Comparison of ENCODE assay signal across 15 mouse cellular contexts in genomic region chr2:168199476-168199875, GRCm38 (mm10). TPM values are rescaled to one million over a fixed set of nuclear protein-coding genes. Genes with fewer than 3 reads are reported as not detected.
DNase-seq lines count a peak whose midpoint lies in the region; ATAC-seq lines count a peak whose summit lies in the region.
"Had no signal": no experiment of that assay in that cellular context is flagged by ENCODE, and none has a peak within 500 bp of the region (broad histone marks: within the 10 kb centered on the region; RNA-seq: fewer than 3 reads in every experiment).

No protein-coding gene starts in this region.

- no peak overlapping the region for H3K27ac ChIP-seq in heart, embryonic 11.5 days (ENCODE audit: low read depth, low read length)
- no peak overlapping the region; the same call in 1 of the 2 replicates for H3K27ac ChIP-seq in kidney, embryonic 14.5 days (ENCODE audit: low read depth, low read length)
- no peak overlapping the region for H3K27ac ChIP-seq in midbrain, embryonic 14.5 days (replicated peaks; ENCODE audit: low read depth, low read length)
- H3K27ac ChIP-seq in midbrain, embryonic 10.5 days (replicated peaks) = no peak overlapping the region
- H3K27ac ChIP-seq in stomach, embryonic 14.5 days (ENCODE audit: low read length) = no peak overlapping the region
- H3K27ac ChIP-seq: heart, adult 2 months had no signal

- WGBS in heart, embryonic 11.5 days (ENCODE audit: insufficient replicate concordance) = 84% methylated on average over 4 of the region's 4 CpGs
- 86% methylated on average over 4 of the region's 4 CpGs for WGBS in kidney, embryonic 14.5 days
- WGBS in midbrain, embryonic 14.5 days = 88% methylated on average over 4 of the region's 4 CpGs
- 91% methylated on average over 4 of the region's 4 CpGs for WGBS in midbrain, embryonic 10.5 days
- 78% methylated on average over 4 of the region's 4 CpGs for WGBS in stomach, embryonic 14.5 days

- peaks cover 38% of the 10 kb centered on the region for H3K4me1 ChIP-seq in heart, embryonic 11.5 days (ENCODE audit: control insufficient read depth, insufficient read depth, low read length)
- H3K4me1 ChIP-seq in kidney, embryonic 14.5 days (ENCODE audit: control insufficient read depth, insufficient read depth, low read length) = peaks cover 42% of the 10 kb centered on the region
- H3K4me1 ChIP-seq in midbrain, embryonic 14.5 days (ENCODE audit: control insufficient read depth, insufficient read depth, low read length) = peaks cover 68% of the 10 kb centered on the region
- peaks cover 48% of the 10 kb centered on the region for H3K4me1 ChIP-seq in midbrain, embryonic 10.5 days
- peaks cover 55% of the 10 kb centered on the region for H3K4me1 ChIP-seq in stomach, embryonic 14.5 days (ENCODE audit: control insufficient read depth, insufficient read depth, low read length)

- no peaks in the 10 kb centered on the region for H3K27me3 ChIP-seq in heart, embryonic 11.5 days (ENCODE audit: control insufficient read depth, insufficient read depth, low read length)
- no peaks in the 10 kb centered on the region for H3K27me3 ChIP-seq in kidney, embryonic 14.5 days (ENCODE audit: control insufficient read depth, insufficient read depth, low read length)
- no peaks in the 10 kb centered on the region for H3K27me3 ChIP-seq in midbrain, embryonic 14.5 days (ENCODE audit: control insufficient read depth, insufficient read depth, low read length)
- H3K27me3 ChIP-seq in midbrain, embryonic 10.5 days (ENCODE audit: low read depth, poor library complexity, severe bottlenecking) = no peaks in the 10 kb centered on the region
- no peaks in the 10 kb centered on the region for H3K27me3 ChIP-seq in stomach, embryonic 14.5 days (ENCODE audit: control insufficient read depth, insufficient read depth, low read length)

- ATAC-seq in heart, embryonic 11.5 days (replicated peaks; ENCODE audit: insufficient number of reproducible peaks, low FRiP score, low TSS enrichment) = no peak
- no peak for ATAC-seq in kidney, embryonic 14.5 days (ENCODE audit: low FRiP score, low TSS enrichment)
- no peak for ATAC-seq in midbrain, embryonic 14.5 days (ENCODE audit: low FRiP score, low TSS enrichment)
- ATAC-seq in stomach, embryonic 14.5 days (ENCODE audit: insufficient number of reproducible peaks, insufficient read depth, low FRiP score, low read depth) = no peak
- ATAC-seq: activated CD4-positive, CD25-positive, alpha-beta regulatory T cell, adult 4 months had no signal

- no peaks in the 10 kb centered on the region; the same call in 1 of the 2 replicates for H3K9me3 ChIP-seq in heart, embryonic 11.5 days (replicated peaks; ENCODE audit: control insufficient read depth, low read length)
- 0 out of 2 replicates have a peak, but pooled peaks cover 3% of the 10 kb centered on the region for H3K9me3 ChIP-seq in kidney, embryonic 14.5 days (ENCODE audit: control insufficient read depth, low read length)
- no peaks in the 10 kb centered on the region for H3K9me3 ChIP-seq in midbrain, embryonic 14.5 days (ENCODE audit: control insufficient read depth, low read length)
- 0 out of 2 replicates have a peak, but pooled peaks cover 5% of the 10 kb centered on the region for H3K9me3 ChIP-seq in midbrain, embryonic 10.5 days (replicated peaks)
- H3K9me3 ChIP-seq in stomach, embryonic 14.5 days (ENCODE audit: control insufficient read depth, low read depth, low read length) = no peaks in the 10 kb centered on the region

- H3K9ac ChIP-seq in heart, embryonic 11.5 days (ENCODE audit: low read depth, low read length) = no peak overlapping the region
- H3K9ac ChIP-seq in kidney, embryonic 14.5 days (ENCODE audit: low read depth, low read length) = 0 out of 2 replicates have a peak overlapping the region, but pooled peaks have one; percentile 12
- no peak overlapping the region for H3K9ac ChIP-seq in midbrain, embryonic 14.5 days (replicated peaks; ENCODE audit: low read length)
- no peak overlapping the region for H3K9ac ChIP-seq in stomach, embryonic 14.5 days (replicated peaks; ENCODE audit: low read depth, low read length)

- H3K36me3 ChIP-seq in heart, embryonic 11.5 days (ENCODE audit: control insufficient read depth, insufficient read depth, low read length) = peaks cover 4% of the 10 kb centered on the region
- H3K36me3 ChIP-seq in kidney, embryonic 14.5 days (ENCODE audit: control insufficient read depth, insufficient read depth, low read length) = peaks cover 52% of the 10 kb centered on the region
- peaks cover 21% of the 10 kb centered on the region for H3K36me3 ChIP-seq in midbrain, embryonic 14.5 days (ENCODE audit: control insufficient read depth, insufficient read depth, low read length)
- H3K36me3 ChIP-seq in midbrain, embryonic 10.5 days = peaks cover 92% of the 10 kb centered on the region
- peaks cover 22% of the 10 kb centered on the region; the same call in 1 of the 2 replicates for H3K36me3 ChIP-seq in stomach, embryonic 14.5 days (ENCODE audit: control insufficient read depth, insufficient read depth, low read length)

- DNase-seq in heart, adult 18-20 months = no peak
- DNase-seq in kidney, adult 8-10 months = no peak
- no peak for DNase-seq in midbrain, embryonic 14.5 days
- DNase-seq in midbrain, embryonic 10.5 days (ENCODE audit: low spot score) = no peak
- no peak for DNase-seq in urinary bladder, adult 2 months (ENCODE audit: low spot score)
- DNase-seq: B cell, adult 2 months; cerebellum, adult 18-20 months; heart, adult 2 months; lung, postnatal 14 days; thymus, postnatal 4 days had no signal

- peak overlapping the region; percentile 0; the same call in 1 of the 2 replicates for H3K4me2 ChIP-seq in heart, embryonic 11.5 days
- 0 out of 2 replicates have a peak overlapping the region, but pooled peaks have one; percentile 8 for H3K4me2 ChIP-seq in kidney, embryonic 14.5 days (replicated peaks; ENCODE audit: low read depth, low read length)
- H3K4me2 ChIP-seq in midbrain, embryonic 14.5 days (ENCODE audit: low read length) = 0 out of 2 replicates have a peak overlapping the region, but pooled peaks have one; percentile 17
- H3K4me2 ChIP-seq in stomach, embryonic 14.5 days (replicated peaks; ENCODE audit: low read depth, low read length) = 0 out of 2 replicates have a peak overlapping the region, but pooled peaks have one; percentile 16

- no peak overlapping the region for H3K4me3 ChIP-seq in heart, embryonic 11.5 days (ENCODE audit: low read depth, low read length)
- no peak overlapping the region for H3K4me3 ChIP-seq in kidney, embryonic 14.5 days (ENCODE audit: low read length)
- H3K4me3 ChIP-seq in midbrain, embryonic 14.5 days (replicated peaks; ENCODE audit: low read depth, low read length) = no peak overlapping the region
- no peak overlapping the region for H3K4me3 ChIP-seq in midbrain, embryonic 10.5 days
- no peak overlapping the region for H3K4me3 ChIP-seq in stomach, embryonic 14.5 days (ENCODE audit: low read depth, low read length)
- H3K4me3 ChIP-seq: heart, adult 2 months had no signal

RNA-seq across cellular contexts. Expression of gene Adnp, which starts 7.4 kb away (rescaled TPM):
- polyA plus RNA-seq in heart, embryonic 11.5 days (2014; fragmentation: Nextera tagmentation; extraction: Ambion mirVana) = 5.5 and 6.1 TPM in 2 replicates
- 10 to 100 TPM; 29.3 to 29.4 TPM for total RNA-seq in heart, adult 18-20 months (2021)
- polyA plus RNA-seq in kidney, embryonic 14.5 days (2014; fragmentation: Nextera tagmentation; extraction: Ambion mirVana) = 3.8 and 4.0 TPM in 2 replicates
- 4.5 and 5.8 TPM in 2 replicates for polyA plus RNA-seq in midbrain, embryonic 14.5 days (2014; fragmentation: Nextera tagmentation; extraction: Ambion mirVana)
- 1.7 and 2.5 TPM in 2 replicates for polyA plus RNA-seq in midbrain, embryonic 10.5 days (2016; fragmentation: Nextera tagmentation; extraction: Ambion mirVana)
- polyA plus RNA-seq in stomach, embryonic 14.5 days (2014; fragmentation: Nextera tagmentation; extraction: Ambion mirVana) = 4.1 and 4.9 TPM in 2 replicates
- 22.3 and 22.4 TPM in 2 replicates for polyA plus RNA-seq in urinary bladder, adult 2 months (2012; rRNA removed)
- total RNA-seq: monocyte, adult 5-6 weeks had no signal

RNA-seq across cellular contexts. Expression of gene Gm20716, which starts 30.7 kb away (rescaled TPM):
- polyA plus RNA-seq in heart, embryonic 11.5 days (2014; fragmentation: Nextera tagmentation; extraction: Ambion mirVana) = 17.2 and 19.4 TPM in 2 replicates
- total RNA-seq in heart, adult 18-20 months (2021) = 10 to 100 TPM; 14.2 to 21.2 TPM
- polyA plus RNA-seq in kidney, embryonic 14.5 days (2014; fragmentation: Nextera tagmentation; extraction: Ambion mirVana) = 29.9 and 35.7 TPM in 2 replicates
- polyA plus RNA-seq in midbrain, embryonic 14.5 days (2014; fragmentation: Nextera tagmentation; extraction: Ambion mirVana) = 35.8 and 35.9 TPM in 2 replicates
- 17.2 and 18.1 TPM in 2 replicates for polyA plus RNA-seq in midbrain, embryonic 10.5 days (2016; fragmentation: Nextera tagmentation; extraction: Ambion mirVana)
- 29.9 and 31.9 TPM in 2 replicates for polyA plus RNA-seq in stomach, embryonic 14.5 days (2014; fragmentation: Nextera tagmentation; extraction: Ambion mirVana)
- polyA plus RNA-seq in urinary bladder, adult 2 months (2012; rRNA removed) = 30.3 and 39.7 TPM in 2 replicates

RNA-seq across cellular contexts. Expression of gene Dpm1, which starts 30.9 kb away (rescaled TPM):
- 74.5 and 85.1 TPM in 2 replicates for polyA plus RNA-seq in heart, embryonic 11.5 days (2014; fragmentation: Nextera tagmentation; extraction: Ambion mirVana)
- 10 to 100 TPM; 79.1 to 87.3 TPM for total RNA-seq in heart, adult 18-20 months (2021)
- polyA plus RNA-seq in kidney, embryonic 14.5 days (2014; fragmentation: Nextera tagmentation; extraction: Ambion mirVana) = 82.3 and 84.0 TPM in 2 replicates
- polyA plus RNA-seq in midbrain, embryonic 14.5 days (2014; fragmentation: Nextera tagmentation; extraction: Ambion mirVana) = 61.1 and 75.4 TPM in 2 replicates
- polyA plus RNA-seq in midbrain, embryonic 10.5 days (2016; fragmentation: Nextera tagmentation; extraction: Ambion mirVana) = 86.0 and 88.9 TPM in 2 replicates
- polyA plus RNA-seq in stomach, embryonic 14.5 days (2014; fragmentation: Nextera tagmentation; extraction: Ambion mirVana) = 82.3 and 102 TPM in 2 replicates
- 14.9 and 19.4 TPM in 2 replicates for polyA plus RNA-seq in urinary bladder, adult 2 months (2012; rRNA removed)

RNA-seq across cellular contexts. Expression of gene Mocs3, which starts 30.9 kb away (rescaled TPM):
- 4.1 and 4.5 TPM in 2 replicates for polyA plus RNA-seq in heart, embryonic 11.5 days (2014; fragmentation: Nextera tagmentation; extraction: Ambion mirVana)
- total RNA-seq in heart, adult 18-20 months (2021) = 1 to 10 TPM; 8.4 to 9.4 TPM
- polyA plus RNA-seq in kidney, embryonic 14.5 days (2014; fragmentation: Nextera tagmentation; extraction: Ambion mirVana) = 8.8 and 10.1 TPM in 2 replicates
- 10.3 and 10.8 TPM in 2 replicates for polyA plus RNA-seq in midbrain, embryonic 14.5 days (2014; fragmentation: Nextera tagmentation; extraction: Ambion mirVana)
- polyA plus RNA-seq in midbrain, embryonic 10.5 days (2016; fragmentation: Nextera tagmentation; extraction: Ambion mirVana) = 6.9 and 7.0 TPM in 2 replicates
- 6.9 and 7.1 TPM in 2 replicates for polyA plus RNA-seq in stomach, embryonic 14.5 days (2014; fragmentation: Nextera tagmentation; extraction: Ambion mirVana)
- polyA plus RNA-seq in urinary bladder, adult 2 months (2012; rRNA removed) = 7.9 and 9.8 TPM in 2 replicates
